Mouse (Mus musculus) kidney, adult 8-10 months (tissue): ENCODE measurements at regions not wholly inside any gene's neighbourhood (a gene's known extent, or its start where the extent isn't known, plus 50 kb on each side); places are given as distances from the start of the nearest gene placed in this dataset.
A peak's percentile ranks its signal among the peaks of the same experiment; 100 is the strongest.

Source experiments
- DNase-seq, 2 experiments: peaks; one replicate each; pipeline ENCODE4 v3.0.0; 2022

DNA sequence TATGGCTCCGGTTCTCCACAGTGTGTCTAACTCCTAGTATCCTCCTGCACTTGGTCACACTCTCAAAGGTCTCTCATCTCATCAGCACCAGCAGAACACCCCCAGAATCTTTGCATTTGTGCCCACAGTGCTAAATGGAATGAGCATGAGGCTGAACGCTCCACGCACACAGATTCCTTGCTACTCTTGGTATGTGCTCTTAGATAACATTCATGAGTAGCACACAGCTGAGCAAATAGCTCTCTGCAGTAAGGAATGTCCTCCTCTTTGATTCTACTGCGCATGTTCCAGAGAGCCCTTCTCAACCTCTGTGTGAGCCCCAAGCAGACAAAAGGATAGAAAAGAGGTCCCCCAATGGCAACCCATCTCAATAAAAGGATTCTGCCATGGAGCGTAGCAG lies 326.1 kb upstream of the Zfp637 start:
- no peak for DNase-seq

DNA sequence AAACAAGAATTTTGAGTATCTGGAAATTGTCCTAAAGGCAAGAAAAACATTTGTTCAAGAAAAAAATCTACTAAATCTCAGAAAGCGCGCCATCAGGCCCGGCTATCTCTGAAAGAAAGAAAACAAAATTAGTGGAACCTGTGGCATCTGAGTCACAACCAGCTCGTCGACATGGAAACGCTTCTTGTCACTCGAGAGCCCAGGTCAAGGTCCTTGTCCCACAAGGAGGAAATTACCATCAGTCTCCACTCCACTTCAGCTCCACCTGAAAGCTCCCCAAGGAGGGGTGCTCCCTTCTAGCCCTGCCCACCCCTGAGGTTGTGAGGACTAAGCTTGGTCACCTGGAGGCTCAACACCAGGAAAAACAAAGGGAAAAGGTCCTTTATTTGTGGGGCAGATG lies 324.1 kb upstream of the Zfp637 start:
- DNase-seq = no peak

- no peak for DNase-seq
Measured at GRCm38 (mm10) chr6:117518939-117519338, 322.0 kb upstream of the Zfp637 start.

DNA sequence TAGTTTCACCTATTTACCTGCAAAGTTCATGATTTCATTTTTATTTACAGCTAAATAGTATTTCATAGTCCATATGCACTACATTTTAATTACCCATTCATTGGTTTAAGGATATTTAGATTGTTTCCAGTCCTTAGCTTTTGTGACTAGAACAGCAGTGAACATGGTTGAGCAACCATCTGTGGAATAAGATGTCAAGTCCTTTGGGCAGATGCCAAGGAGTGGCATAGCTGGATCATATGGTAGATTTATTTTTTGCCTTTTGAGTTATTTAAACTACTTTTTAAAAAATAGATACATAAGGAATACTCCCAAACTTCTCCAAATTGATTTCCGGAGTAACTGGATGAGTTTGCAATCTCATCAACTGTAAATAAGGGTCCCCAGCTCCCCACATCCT lies 321.5 kb upstream of the Zfp637 start:
- no peak for DNase-seq

DNA sequence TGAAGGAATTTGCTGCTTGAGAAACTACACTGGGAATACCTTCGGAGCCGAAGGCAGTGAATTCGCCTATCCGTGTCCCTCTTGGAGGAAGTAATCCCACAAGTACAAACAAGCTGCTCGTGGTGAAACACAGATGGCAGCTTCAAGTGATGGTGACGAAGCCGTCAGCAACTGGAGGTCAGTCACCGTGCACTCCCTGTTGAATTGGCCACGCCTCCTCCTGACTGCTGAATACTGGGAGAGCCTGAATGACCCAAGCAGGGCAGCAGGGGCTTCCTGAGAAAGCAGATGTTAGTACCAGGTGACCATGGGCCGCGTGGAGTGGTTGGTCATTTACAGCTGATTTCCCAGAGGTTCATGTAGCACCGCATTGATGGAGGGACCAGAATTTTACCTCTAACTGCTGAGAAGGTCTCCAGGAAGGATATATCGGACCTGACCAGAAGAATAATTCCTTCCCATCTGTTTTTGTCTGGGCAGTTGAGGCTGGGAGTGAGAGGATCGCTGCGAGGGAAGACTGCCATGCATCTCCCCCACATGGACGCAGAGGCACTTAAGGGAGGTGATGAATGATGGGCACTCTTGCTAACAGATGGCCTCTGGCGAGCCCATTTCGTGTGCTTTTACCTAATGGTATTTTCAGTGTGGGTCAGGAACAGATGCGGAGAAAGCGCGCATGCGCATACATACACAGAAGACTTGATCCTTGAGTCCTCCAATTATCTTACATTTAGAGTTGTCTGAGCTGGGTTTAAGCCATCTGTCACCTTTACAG lies 314.6 kb upstream of the Zfp637 start:
- DNase-seq = no peak

- no peak for DNase-seq
Measured at GRCm38 (mm10) chr6:117527526-117527925, 313.5 kb upstream of the Zfp637 start.

GRCm38 (mm10) chr6:117534149-117534548 lies 306.8 kb upstream of the Zfp637 start:
- no peak for DNase-seq

DNA sequence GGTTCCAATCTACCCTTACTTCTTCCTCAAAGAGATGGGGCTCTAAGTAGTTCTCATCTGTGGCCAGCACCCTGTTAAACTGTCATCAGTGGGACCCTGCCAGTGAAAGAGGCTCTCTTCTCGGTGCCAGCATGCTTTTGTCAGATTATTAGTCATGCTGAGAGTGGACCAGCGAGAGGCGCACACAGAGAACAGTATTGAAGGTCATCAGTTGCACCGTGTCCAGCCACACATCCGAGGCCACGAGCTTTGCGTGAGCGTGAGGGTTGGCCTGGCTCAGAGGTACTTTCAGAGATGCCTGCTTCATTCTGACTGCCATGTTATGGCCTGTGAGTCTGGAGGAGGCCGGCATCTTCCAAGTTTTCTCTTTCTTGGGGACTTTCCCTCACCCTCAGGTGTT lies 306.0 kb upstream of the Zfp637 start:
- no peak for DNase-seq

DNA sequence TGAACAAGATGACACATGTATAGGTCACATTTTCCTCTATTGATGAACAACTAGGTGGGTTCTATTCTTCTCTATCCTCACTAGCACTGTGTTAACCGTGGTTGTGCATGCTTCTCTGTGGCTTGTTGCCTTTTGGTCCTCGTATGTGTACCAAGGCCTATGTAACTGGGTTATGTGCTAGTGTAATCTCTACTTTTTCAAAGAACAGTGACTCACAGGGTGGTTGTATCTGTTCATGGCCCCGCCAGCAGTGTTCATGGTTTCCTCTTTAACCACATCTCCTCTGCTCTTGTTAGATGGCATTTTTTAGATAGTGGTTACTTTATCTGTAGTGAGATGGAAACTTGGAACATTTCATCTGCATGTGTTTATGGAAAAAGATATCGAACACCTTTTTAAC lies 304.9 kb upstream of the Zfp637 start:
- DNase-seq = no peak

DNA sequence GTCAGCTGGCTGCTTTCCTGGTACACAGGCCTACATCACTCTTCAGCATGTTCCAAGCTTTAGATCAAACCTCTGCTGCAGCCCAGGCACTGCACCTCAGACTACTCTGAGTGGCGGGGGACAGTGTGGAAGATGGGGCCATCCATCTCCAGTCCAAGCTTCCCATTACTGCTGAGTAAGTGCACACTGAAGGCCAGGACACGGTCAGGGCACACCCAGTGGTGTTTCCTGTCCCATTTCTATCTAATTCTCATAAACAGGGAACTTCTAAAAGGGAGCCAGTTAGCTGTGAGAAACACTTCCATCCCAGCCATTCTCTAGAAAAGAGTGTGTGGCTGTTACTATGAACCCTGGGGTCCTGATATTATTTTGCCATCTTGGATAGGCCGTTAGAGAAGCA lies 298.5 kb upstream of the Zfp637 start:
- no peak for DNase-seq

DNA sequence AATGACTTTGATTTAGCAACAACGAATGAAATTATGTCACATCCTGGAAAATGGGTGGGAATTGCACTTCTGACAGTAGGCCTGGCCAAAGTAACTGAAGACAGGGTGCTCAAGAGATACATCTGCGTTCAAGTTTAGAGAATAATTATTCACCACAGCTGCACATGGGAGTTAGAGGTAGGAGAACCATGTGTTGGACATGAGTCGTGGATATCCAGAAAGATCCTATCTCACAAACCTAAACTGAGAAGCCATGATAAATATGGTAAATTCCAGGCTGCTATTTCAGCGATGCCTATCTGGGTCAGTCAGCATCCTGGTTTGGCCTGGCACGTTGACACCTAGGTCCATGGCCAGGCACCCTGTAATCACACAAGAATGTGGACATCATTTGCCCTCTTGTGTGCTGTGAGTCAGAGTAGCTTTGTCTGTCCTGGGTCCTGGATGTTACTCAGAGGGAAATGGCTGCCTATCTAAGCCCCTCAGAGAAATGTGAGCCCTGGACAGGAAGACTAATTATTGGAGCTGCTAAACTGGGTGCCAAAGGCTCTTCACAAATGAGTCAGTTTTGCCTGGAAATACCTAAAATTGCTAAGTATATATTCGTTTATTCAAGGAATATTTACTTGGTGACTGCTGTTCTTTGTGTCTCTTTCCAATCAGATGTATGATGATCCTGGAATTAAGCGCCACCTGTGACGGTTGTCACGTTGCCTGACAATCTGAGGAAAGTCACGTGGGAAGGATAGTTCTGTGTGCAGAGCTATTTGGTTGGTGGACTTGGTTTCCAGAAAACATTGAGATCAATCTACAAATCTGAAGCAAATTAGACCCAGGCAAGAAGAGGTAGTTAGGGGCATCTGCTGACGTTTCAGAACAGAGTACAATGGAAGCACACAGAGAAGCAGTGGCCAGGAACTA lies 296.4 kb upstream of the Zfp637 start:
- no peak for DNase-seq

DNA sequence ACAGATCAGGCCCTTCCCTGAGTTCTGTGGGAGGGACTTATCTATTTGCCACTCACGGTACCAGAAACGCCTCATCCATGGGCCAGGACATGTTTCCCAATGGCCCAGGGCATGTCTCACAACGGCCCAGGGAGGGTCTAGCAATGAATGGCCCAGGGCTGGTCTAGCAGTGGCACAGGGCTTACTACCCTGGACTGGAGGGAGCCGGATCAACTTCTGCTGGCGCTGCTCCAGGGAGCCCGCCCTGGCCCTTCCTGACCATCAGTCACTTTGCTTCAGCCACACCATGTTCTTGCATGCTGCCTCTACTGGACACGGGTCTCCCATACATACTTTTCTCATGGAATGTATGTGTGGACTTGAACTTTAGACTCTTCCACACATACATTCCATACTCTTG lies 290.1 kb upstream of the Zfp637 start:
- DNase-seq = no peak

DNA sequence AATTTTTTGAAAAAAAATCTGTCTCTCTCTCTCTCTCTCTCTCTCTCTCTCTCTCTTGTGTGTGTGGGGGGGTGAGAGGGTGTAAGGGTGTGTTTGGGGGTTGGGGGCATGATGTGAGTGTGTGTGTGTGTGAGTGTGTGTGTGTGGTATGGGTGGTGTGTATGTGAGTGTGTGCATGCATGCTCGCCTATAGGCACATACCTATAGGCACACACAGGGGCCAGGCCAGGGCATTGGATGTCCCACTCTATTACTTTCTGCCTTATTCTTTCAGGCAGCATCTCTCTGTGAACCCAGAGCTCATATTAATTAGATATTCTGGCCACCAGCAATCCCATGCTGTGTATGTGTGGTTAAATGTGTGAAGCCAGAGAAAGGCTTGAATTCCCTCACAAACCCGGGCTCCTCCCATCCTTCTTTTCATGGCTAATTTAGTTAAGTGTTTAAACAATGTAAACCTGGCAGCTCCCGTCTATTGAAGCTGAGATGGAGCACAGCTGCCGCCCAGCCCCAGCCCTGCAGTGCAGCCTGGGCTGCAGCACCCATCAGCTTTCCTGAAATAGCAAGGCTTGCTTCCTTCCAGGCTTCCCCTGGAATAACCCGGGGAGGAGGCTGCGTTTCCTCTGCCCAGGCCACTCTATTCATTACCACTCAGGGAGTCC lies 288.8 kb upstream of the Zfp637 start:
- peak; percentile 19 to 28 for DNase-seq

DNA sequence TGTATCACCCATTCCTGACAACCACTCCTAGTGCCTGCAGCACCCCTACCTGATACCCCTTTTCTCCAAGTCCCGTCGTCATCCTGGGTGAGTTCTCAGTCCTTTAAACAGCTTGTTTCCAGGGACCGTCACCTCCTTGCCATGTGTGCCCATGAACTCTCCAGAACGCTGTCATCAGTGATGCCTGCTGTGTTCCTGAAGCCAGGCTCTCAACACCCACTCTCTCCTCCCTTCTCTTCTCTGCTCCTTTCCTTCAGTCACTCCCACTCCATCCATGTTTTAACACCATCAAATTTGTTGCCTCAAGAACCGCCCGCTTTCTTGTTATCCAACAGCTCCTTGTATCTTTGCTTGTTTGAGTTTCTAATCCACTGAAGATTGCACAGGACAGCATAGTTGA lies 277.8 kb upstream of the Zfp637 start:
- DNase-seq = no peak

- DNase-seq = no peak
Measured at GRCm38 (mm10) chr6:117563704-117564103, 277.3 kb upstream of the Zfp637 start.

DNA sequence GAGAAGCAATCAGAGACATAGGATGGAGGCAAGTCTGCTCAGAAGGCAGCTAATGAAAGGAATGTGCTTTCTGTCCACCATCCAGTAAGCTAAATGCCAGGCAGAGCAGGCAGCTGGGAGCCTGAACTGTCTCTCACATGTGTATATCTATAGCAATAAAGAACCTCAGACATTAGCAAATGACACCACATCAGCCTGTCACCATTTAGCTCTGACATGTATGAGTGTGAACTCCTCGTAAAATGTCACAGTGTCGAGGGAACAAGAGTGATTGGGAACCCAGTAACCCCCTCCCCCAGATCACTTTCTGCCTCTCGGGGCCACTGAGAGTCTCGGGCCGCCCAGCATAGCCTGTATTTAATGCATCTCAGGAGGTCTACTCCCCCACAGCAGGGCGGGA lies 274.2 kb upstream of the Zfp637 start:
- DNase-seq = no peak

GRCm38 (mm10) chr6:117567691-117568090 lies 273.3 kb upstream of the Zfp637 start:
- DNase-seq = no peak

DNA sequence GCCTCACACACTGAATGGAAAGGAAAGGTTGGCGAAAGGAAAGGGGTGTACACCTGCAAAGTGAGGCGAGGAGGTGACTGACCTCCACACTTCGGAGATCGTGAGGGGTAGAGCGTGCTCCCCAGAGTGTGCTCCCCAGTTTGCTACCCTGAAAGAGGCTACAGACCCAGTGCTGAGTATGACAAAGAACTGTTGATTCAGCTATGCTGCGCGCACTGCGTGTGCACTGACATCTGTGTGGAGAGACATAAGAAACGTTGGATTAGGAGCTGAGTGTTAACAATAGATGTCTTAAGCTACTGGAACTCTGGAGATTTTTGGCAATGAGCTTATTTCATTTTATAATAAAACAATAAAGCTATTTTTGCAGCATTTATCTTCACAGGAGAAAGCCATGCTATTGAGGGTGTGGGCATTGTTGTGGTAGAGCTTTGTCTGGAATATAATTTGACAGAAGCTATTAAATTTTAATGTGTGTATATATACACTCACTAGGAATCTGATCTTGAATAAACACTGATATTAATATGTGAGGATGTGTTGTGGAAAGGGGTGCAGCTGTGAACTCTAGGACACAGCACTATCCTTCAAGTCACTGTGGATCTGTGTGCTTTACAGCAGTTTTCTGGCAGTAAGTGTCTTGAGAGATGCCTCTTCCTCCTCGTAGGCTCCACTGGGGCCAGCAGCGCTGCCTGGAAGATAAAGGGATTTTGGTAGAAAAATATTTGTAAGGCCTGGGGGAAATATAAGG lies 271.2 kb upstream of the Zfp637 start:
- no peak for DNase-seq

- no peak for DNase-seq
Measured at GRCm38 (mm10) chr6:117570346-117570745, 270.6 kb upstream of the Zfp637 start.

GRCm38 (mm10) chr6:117570791-117571190 lies 270.2 kb upstream of the Zfp637 start:
- no peak for DNase-seq

GRCm38 (mm10) chr6:117572006-117572405 lies 269.0 kb upstream of the Zfp637 start:
- no peak for DNase-seq

DNA sequence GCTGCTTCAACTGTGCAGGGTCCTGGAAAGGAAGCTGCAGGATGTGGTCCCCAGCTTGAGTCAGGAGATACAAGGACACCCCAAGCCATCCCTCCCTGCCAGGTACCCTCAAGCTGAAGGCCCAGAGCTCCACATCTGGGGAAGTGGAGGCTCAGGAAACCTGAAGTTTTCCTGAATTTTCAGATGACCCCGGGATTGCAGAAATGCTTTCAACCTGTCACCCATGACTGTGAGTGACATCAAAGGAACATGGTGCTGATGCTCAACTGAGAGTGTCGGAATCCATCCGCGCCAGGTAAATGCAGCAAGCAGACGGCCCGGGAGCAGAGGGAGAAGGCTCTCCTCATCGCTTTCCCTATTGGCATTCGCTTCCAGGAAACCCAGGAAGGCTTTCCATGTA lies 267.6 kb upstream of the Zfp637 start:
- DNase-seq = no peak

DNA sequence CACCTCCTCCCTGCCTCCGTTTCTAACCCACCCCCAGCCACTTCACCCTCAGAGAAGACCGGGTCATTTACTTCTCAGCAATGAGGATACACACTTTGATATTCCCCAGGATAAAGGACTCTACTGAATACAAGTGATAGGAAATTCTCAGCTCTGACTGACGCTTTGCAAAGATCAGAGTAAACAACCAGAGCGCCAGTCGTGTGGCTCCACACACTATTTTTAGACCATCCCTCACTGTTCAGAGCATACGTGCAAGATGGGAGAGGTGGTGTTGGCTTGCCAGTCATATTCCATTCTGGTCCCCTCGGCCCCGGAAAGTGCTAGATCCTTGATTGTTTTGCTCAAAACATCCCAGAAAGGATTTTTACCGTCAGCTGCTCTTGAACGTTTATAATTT lies 266.8 kb upstream of the Zfp637 start:
- no peak for DNase-seq
